Comparison of ENCODE assay signal across 8 mouse cellular contexts in the genomic region with DNA sequence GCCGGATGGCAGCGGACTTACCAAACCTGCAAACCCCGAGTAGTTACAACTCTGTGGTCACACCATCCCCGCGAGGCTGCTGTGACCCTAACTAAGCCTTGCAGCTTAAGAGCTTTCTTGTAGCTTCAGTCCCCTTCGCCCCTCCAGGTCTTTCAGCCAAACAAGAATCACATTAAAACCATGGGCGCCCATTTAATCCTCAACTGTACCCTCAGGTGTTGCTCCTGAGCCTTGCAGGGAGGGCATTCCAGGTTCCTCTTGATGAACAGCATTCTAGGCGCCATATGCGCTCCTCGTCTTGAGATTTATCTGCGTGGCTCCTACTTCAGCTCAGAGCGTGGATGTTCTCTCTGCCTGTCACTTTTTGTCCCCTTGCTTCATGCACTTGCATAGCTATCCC. TPM values are rescaled to one million over a fixed set of nuclear protein-coding genes. Genes with fewer than 3 reads are reported as not detected.
DNase-seq lines count a peak whose midpoint lies in the region; ATAC-seq and TF ChIP-seq lines count a peak whose summit lies in the region.

No protein-coding gene starts in this region.

- peak overlapping the region; percentile 7; the same call in 1 of the 2 replicates for H3K9ac ChIP-seq in heart, embryonic 11.5 days (ENCODE audit: low read depth, low read length)
- H3K9ac ChIP-seq in ES-E14 (ENCODE audit: insufficient read depth, low read depth, low read length, poor library complexity, severe bottlenecking), result peak overlapping the region; percentile 78
- H3K9ac ChIP-seq in midbrain, embryonic 11.5 days (ENCODE audit: low read length), result peak overlapping the region; percentile 67

- no peak overlapping the region for H3K27ac ChIP-seq in heart, embryonic 11.5 days (ENCODE audit: low read depth, low read length)
- no peak overlapping the region for H3K27ac ChIP-seq in ES-E14 (ENCODE audit: insufficient read depth, low read depth, low read length, poor library complexity, severe bottlenecking)
- H3K27ac ChIP-seq in hindbrain, embryonic 10.5 days, result peak overlapping the region; percentile 85
- H3K27ac ChIP-seq in midbrain, embryonic 11.5 days (ENCODE audit: low read depth, low read length), result no peak overlapping the region

- H3K27me3 ChIP-seq in heart, embryonic 11.5 days (ENCODE audit: control insufficient read depth, insufficient read depth, low read length), result peaks cover 39% of the 10 kb centered on the region
- H3K27me3 ChIP-seq in hindbrain, embryonic 10.5 days (ENCODE audit: insufficient read depth, poor library complexity, severe bottlenecking), result peaks cover 30% of the 10 kb centered on the region
- H3K27me3 ChIP-seq in midbrain, embryonic 11.5 days (ENCODE audit: control insufficient read depth, insufficient read depth, low read length), result peaks cover 3% of the 10 kb centered on the region; the same call in 1 of the 2 replicates

- ATAC-seq in heart, embryonic 11.5 days (replicated peaks; ENCODE audit: insufficient number of reproducible peaks, low FRiP score, low TSS enrichment), result no peak
- no peak for ATAC-seq in midbrain, embryonic 11.5 days (ENCODE audit: low FRiP score)

- in situ Hi-C loops in ES-E14 (cut with MboI; ENCODE audit: low sequenced_read_pairs in 2 of 2, unreplicated experiment in 2 of 2), result no loop called here

- intact Hi-C loops in heart, postnatal 36 days (cut with DNase I), result no loop called here

- 8% methylated on average over 12 of the region's 12 CpGs for WGBS in heart, embryonic 11.5 days (ENCODE audit: insufficient replicate concordance)
- 10% methylated on average over 12 of the region's 12 CpGs for WGBS in hindbrain, embryonic 10.5 days
- WGBS in midbrain, embryonic 11.5 days, result 7% methylated on average over 12 of the region's 12 CpGs

- H3K4me3 ChIP-seq in heart, embryonic 11.5 days (ENCODE audit: low read depth, low read length), result peak overlapping the region; percentile 58
- peak overlapping the region; percentile 70 to 85 for H3K4me3 ChIP-seq in ES-E14 (ENCODE audit: insufficient read depth in 1 of 2, low read depth in 1 of 2, low read length in 2 of 2, poor library complexity in 1 of 2, severe bottlenecking in 1 of 2)
- H3K4me3 ChIP-seq in hindbrain, embryonic 10.5 days, result peak overlapping the region; percentile 67
- peak overlapping the region; percentile 60 for H3K4me3 ChIP-seq in midbrain, embryonic 11.5 days (ENCODE audit: low read depth, low read length)

- peaks cover 7% of the 10 kb centered on the region; the same call in 1 of the 2 replicates for H3K36me3 ChIP-seq in heart, embryonic 11.5 days (ENCODE audit: control insufficient read depth, insufficient read depth, low read length)
- peaks cover 8% of the 10 kb centered on the region; the same call in 1 of the 2 replicates for H3K36me3 ChIP-seq in ES-E14 (ENCODE audit: control insufficient read depth, insufficient read depth, low read length, poor library complexity, severe bottlenecking)
- H3K36me3 ChIP-seq in hindbrain, embryonic 10.5 days, result peaks cover 35% of the 10 kb centered on the region
- H3K36me3 ChIP-seq in midbrain, embryonic 11.5 days (ENCODE audit: control insufficient read depth, insufficient read depth, low read length), result no peaks in the 10 kb centered on the region

- H3K4me2 ChIP-seq in heart, embryonic 11.5 days, result peak overlapping the region; percentile 87
- peak overlapping the region; percentile 80 for H3K4me2 ChIP-seq in midbrain, embryonic 11.5 days

- H3K4me1 ChIP-seq in heart, embryonic 11.5 days (ENCODE audit: control insufficient read depth, insufficient read depth, low read length), result peaks cover 7% of the 10 kb centered on the region; the same call in 1 of the 2 replicates
- H3K4me1 ChIP-seq in ES-E14 (ENCODE audit: control insufficient read depth in 2 of 2, insufficient read depth in 2 of 2, low read length in 2 of 2, poor library complexity in 1 of 2), result peaks cover 2 to 15% of the 10 kb centered on the region in 2 experiments; a peak in 3 of 4 replicates
- peaks cover 22% of the 10 kb centered on the region for H3K4me1 ChIP-seq in hindbrain, embryonic 10.5 days (replicated peaks)
- peaks cover 5% of the 10 kb centered on the region for H3K4me1 ChIP-seq in midbrain, embryonic 11.5 days (ENCODE audit: control insufficient read depth, insufficient read depth, low read length)

- no peaks in the 10 kb centered on the region for H3K9me3 ChIP-seq in heart, embryonic 11.5 days (replicated peaks; ENCODE audit: control insufficient read depth, low read length)
- H3K9me3 ChIP-seq in ES-E14 (ENCODE audit: control insufficient read depth, insufficient read depth, low read depth, low read length), result no peaks in the 10 kb centered on the region
- H3K9me3 ChIP-seq in hindbrain, embryonic 10.5 days, result no peaks in the 10 kb centered on the region
- no peaks in the 10 kb centered on the region for H3K9me3 ChIP-seq in midbrain, embryonic 11.5 days (ENCODE audit: control insufficient read depth, low read length)

- DNase-seq in heart, postnatal 36 days, result no peak
- DNase-seq in ES-E14 (ENCODE audit: low read depth, low spot score), result no peak
- DNase-seq in hindbrain, embryonic 10.5 days (ENCODE audit: low spot score), result no peak
- peak; percentile 93 for DNase-seq in midbrain, embryonic 11.5 days (ENCODE audit: low spot score, missing footprints)
- DNase-seq in right cerebral cortex, postnatal 10 days (ENCODE audit: low spot score in 2 of 2), result no peak
- no peak for DNase-seq in yolk sac, embryonic 10.5 days (ENCODE audit: low spot score)
- no peak for DNase-seq in B cell, adult 2 months

TF ChIP-seq in ES-E14, 5 proteins besides CTCF, POLR2A, EP300 and RAD21:
- TF ChIP-seq CHD2 (IDR thresholded peaks at IDR 0.05; ENCODE audit: low read depth, low read length) (no peak), HCFC1 (IDR thresholded peaks at IDR 0.05; ENCODE audit: borderline replicate concordance, insufficient read depth, low read length) (no peak), MAFK (IDR thresholded peaks at IDR 0.05; ENCODE audit: insufficient read depth, low read depth, low read length) (no peak), ZC3H11A (IDR thresholded peaks at IDR 0.05; ENCODE audit: borderline replicate concordance, low read depth, low read length) (no peak), ZNF384 (IDR thresholded peaks at IDR 0.05; ENCODE audit: low read depth, low read length) (no peak)
TF ChIP-seq in ES-E14: peak in this region for 0.

RNA-seq across cellular contexts. Expression of a gene that starts 1.3 kb away (rescaled TPM):
- 0.20 TPM in 1 of 2 replicates, not detected in the other for polyA plus RNA-seq in heart, embryonic 11.5 days (2014; fragmentation: Nextera tagmentation; extraction: Ambion mirVana)
- total RNA-seq in heart, postnatal 36 days (2021), result not detected
- 1.2 TPM in 2 replicates for total RNA-seq in ES-E14 (2012; rRNA removed)
- 1.3 and 1.4 TPM in 2 replicates for polyA plus RNA-seq in hindbrain, embryonic 10.5 days (2016; fragmentation: Nextera tagmentation; extraction: Ambion mirVana)
- polyA plus RNA-seq in midbrain, embryonic 11.5 days (2014; fragmentation: Nextera tagmentation; extraction: Ambion mirVana), result 0.88 and 1.1 TPM in 2 replicates

RNA-seq across cellular contexts. Expression of a gene that starts 15.1 kb away (rescaled TPM):
- 95.1 and 109 TPM in 2 replicates for polyA plus RNA-seq in heart, embryonic 11.5 days (2014; fragmentation: Nextera tagmentation; extraction: Ambion mirVana)
- 10 to 100 TPM; 63.0 to 67.5 TPM for total RNA-seq in heart, postnatal 36 days (2021)
- total RNA-seq in ES-E14 (2012; rRNA removed), result 54.1 and 57.9 TPM in 2 replicates
- polyA plus RNA-seq in hindbrain, embryonic 10.5 days (2016; fragmentation: Nextera tagmentation; extraction: Ambion mirVana), result 149 and 152 TPM in 2 replicates
- polyA plus RNA-seq in midbrain, embryonic 11.5 days (2014; fragmentation: Nextera tagmentation; extraction: Ambion mirVana), result 167 and 169 TPM in 2 replicates

RNA-seq across cellular contexts. Expression of a gene that starts 16.4 kb away (rescaled TPM):
- polyA plus RNA-seq in heart, embryonic 11.5 days (2014; fragmentation: Nextera tagmentation; extraction: Ambion mirVana), result 0.24 and 0.25 TPM in 2 replicates
- not detected for total RNA-seq in heart, postnatal 36 days (2021)
- total RNA-seq in ES-E14 (2012; rRNA removed), result 0.94 and 1.2 TPM in 2 replicates
- not detected in 2 replicates for polyA plus RNA-seq in hindbrain, embryonic 10.5 days (2016; fragmentation: Nextera tagmentation; extraction: Ambion mirVana)
- polyA plus RNA-seq in midbrain, embryonic 11.5 days (2014; fragmentation: Nextera tagmentation; extraction: Ambion mirVana), result 0.44 and 0.72 TPM in 2 replicates

RNA-seq across cellular contexts. Expression of a gene that starts 19.6 kb away (rescaled TPM):
- not detected in 2 replicates for polyA plus RNA-seq in heart, embryonic 11.5 days (2014; fragmentation: Nextera tagmentation; extraction: Ambion mirVana)
- total RNA-seq in heart, postnatal 36 days (2021), result not detected
- not detected in 2 replicates for total RNA-seq in ES-E14 (2012; rRNA removed)
- not detected in 2 replicates for polyA plus RNA-seq in hindbrain, embryonic 10.5 days (2016; fragmentation: Nextera tagmentation; extraction: Ambion mirVana)
- polyA plus RNA-seq in midbrain, embryonic 11.5 days (2014; fragmentation: Nextera tagmentation; extraction: Ambion mirVana), result not detected in 2 replicates

RNA-seq across cellular contexts. Expression of a gene that starts 19.8 kb away (rescaled TPM):
- not detected in 2 replicates for polyA plus RNA-seq in heart, embryonic 11.5 days (2014; fragmentation: Nextera tagmentation; extraction: Ambion mirVana)
- not detected for total RNA-seq in heart, postnatal 36 days (2021)
- total RNA-seq in ES-E14 (2012; rRNA removed), result 0.16 TPM in 1 of 2 replicates, not detected in the other
- polyA plus RNA-seq in hindbrain, embryonic 10.5 days (2016; fragmentation: Nextera tagmentation; extraction: Ambion mirVana), result 0.07 and 0.31 TPM in 2 replicates
- not detected in 2 replicates for polyA plus RNA-seq in midbrain, embryonic 11.5 days (2014; fragmentation: Nextera tagmentation; extraction: Ambion mirVana)

Comparison
In these comparisons a context has a peak if more than half of its experiments do, and no peak if none do; other contexts are left out.
1. H3K9ac ChIP-seq: peak in every context shown above with its lines; median percentile 78 in ES-E14; 67 in midbrain, embryonic 11.5 days; 7 in heart, embryonic 11.5 days.